Mouse (Mus musculus) stomach, embryonic 15.5 days (tissue): ENCODE measurements around the gene Smc6. TPM values are rescaled to one million over a fixed set of nuclear protein-coding genes. Genes with fewer than 3 reads are reported as not detected.

ENCODE experiments used
- ATAC-seq: fragments of 200-750 bp; cut with Nextera tagmentation; 2 replicates; pipeline ENCODE4 v1.8.0; 2017; ENCODE audit warnings: low read depth, moderate number of reproducible peaks, moderate TSS enrichment; ENCODE audit not compliant: insufficient read depth, low FRiP score
- H3K27ac ChIP-seq: fragments of 300-500 bp; sonication (generic); 2 replicates; pipeline ENCODE4 v1.5.1; 2015; ENCODE audit warnings: mild to moderate bottlenecking, inconsistent platforms
- H3K27me3 ChIP-seq: fragments of 300-500 bp; sonication (generic); replicated peaks from 2 replicates; pipeline ENCODE4 v1.6.1; 2015; ENCODE audit warnings: inconsistent platforms
- H3K36me3 ChIP-seq: fragments of 300-500 bp; sonication (generic); 2 replicates; pipeline ENCODE4 v1.6.1; 2015; ENCODE audit warnings: inconsistent platforms
- H3K4me1 ChIP-seq: fragments of 300-500 bp; sonication (generic); 2 replicates; pipeline ENCODE4 v1.6.1; 2015; ENCODE audit warnings: inconsistent platforms
- H3K4me2 ChIP-seq: fragments of 300-500 bp; sonication (generic); 2 replicates; pipeline ENCODE4 v1.6.1; 2015; ENCODE audit warnings: mild to moderate bottlenecking, inconsistent platforms
- H3K4me3 ChIP-seq: fragments of 300-500 bp; sonication (generic); replicated peaks from 2 replicates; pipeline ENCODE4 v1.5.1; 2015; ENCODE audit warnings: inconsistent platforms
- H3K9ac ChIP-seq: fragments of 300-500 bp; sonication (generic); 2 replicates; pipeline ENCODE4 v1.6.1; 2015; ENCODE audit warnings: inconsistent platforms
- H3K9me3 ChIP-seq: fragments of 300-500 bp; sonication (generic); 2 replicates; pipeline ENCODE4 v1.6.1; 2016; ENCODE audit warnings: inconsistent platforms
- whole genome bisulfite sequencing: fragments of 180-500 bp; shearing (Covaris S2); methylation state at CpG from one replicate; pipeline ENCODE4 v1.1.7; 2015; 5-methylcytosine and 5-hydroxymethylcytosine counted together
- microRNA-seq: library from miRNA; unstranded; fragments of <30 nt; microRNA quantifications from one replicate; pipeline ENCODE4, GENCODE M21; 2016
- polyA plus RNA-seq: library from polyadenylated mRNA; unstranded; fragments of >200 nt; fragmentation: Nextera tagmentation; extraction: Ambion mirVana; gene quantifications from 2 replicates; pipeline ENCODE4 v1.2.1, GENCODE M21; 2015

Gene Smc6
- polyA plus RNA-seq, 1 experiment from 2014 or later: 141 TPM

- WGBS: 44% methylated on average over 5 of the region's 5 CpGs
- Histone ChIP-seq H3K9me3 (no peaks in the 10 kb centered on the region), H3K27me3 (no peaks in the 10 kb centered on the region), H3K36me3 (no peaks in the 10 kb centered on the region), H3K4me2 (no peak overlapping the region), H3K4me1 (no peaks in the 10 kb centered on the region), H3K4me3 (no peak overlapping the region), H3K9ac (no peak overlapping the region), H3K27ac (no peak overlapping the region)
- no peak for ATAC-seq
These were observed 84.2 kb downstream of the Smc6 start for GRCm38 (mm10) chr12:11349870-11350269.

- no peak overlapping the region for H3K4me2 ChIP-seq
- no peaks in the 10 kb centered on the region for H3K9me3 ChIP-seq
- H3K27ac ChIP-seq: no peak overlapping the region
- WGBS: 26% methylated on average over 5 of the region's 5 CpGs
- no peaks in the 10 kb centered on the region for H3K36me3 ChIP-seq
- no peak for ATAC-seq
- H3K9ac ChIP-seq: no peak overlapping the region
- no peaks in the 10 kb centered on the region for H3K4me1 ChIP-seq
- H3K4me3 ChIP-seq: no peak overlapping the region
- no peaks in the 10 kb centered on the region for H3K27me3 ChIP-seq
These were observed 85.2 kb downstream of the Smc6 start for GRCm38 (mm10) chr12:11350895-11351294.

GRCm38 (mm10) chr12:11362435-11362834, 96.7 kb downstream of the Smc6 start:
- no peak for ATAC-seq
- 89% methylated on average over 6 of the region's 6 CpGs for WGBS
- H3K36me3 ChIP-seq: no peaks in the 10 kb centered on the region
- no peaks in the 10 kb centered on the region for H3K9me3 ChIP-seq
- no peak overlapping the region for H3K9ac ChIP-seq
- no peak overlapping the region for H3K4me3 ChIP-seq
- H3K4me1 ChIP-seq: no peaks in the 10 kb centered on the region
- no peaks in the 10 kb centered on the region for H3K27me3 ChIP-seq
- no peak overlapping the region for H3K27ac ChIP-seq
- H3K4me2 ChIP-seq: no peak overlapping the region

- no peak overlapping the region for H3K4me3 ChIP-seq
- H3K4me1 ChIP-seq: no peaks in the 10 kb centered on the region
- no peak overlapping the region for H3K9ac ChIP-seq
- no peaks in the 10 kb centered on the region for H3K9me3 ChIP-seq
- ATAC-seq: no peak
- H3K27ac ChIP-seq: no peak overlapping the region
- WGBS: 55% methylated on average over 6 of the region's 6 CpGs
- no peaks in the 10 kb centered on the region for H3K36me3 ChIP-seq
- H3K4me2 ChIP-seq: no peak overlapping the region
- H3K27me3 ChIP-seq: no peaks in the 10 kb centered on the region
These were observed 99.2 kb downstream of the Smc6 start for GRCm38 (mm10) chr12:11364870-11365269.

- Histone ChIP-seq H3K4me2 (no peak overlapping the region), H3K36me3 (no peaks in the 10 kb centered on the region), H3K4me3 (no peak overlapping the region), H3K9me3 (no peaks in the 10 kb centered on the region), H3K27me3 (no peaks in the 10 kb centered on the region), H3K27ac (no peak overlapping the region), H3K9ac (no peak overlapping the region), H3K4me1 (no peaks in the 10 kb centered on the region)
- ATAC-seq: no peak
- WGBS: 40% methylated on average over 3 of the region's 3 CpGs
These were observed 101.5 kb downstream of the Smc6 start for GRCm38 (mm10) chr12:11367099-11367765.

Small RNA genes lying within 50 kb of the gene (microRNA-seq; reads per million reads assigned to microRNA genes)
- not detected for gene Mir7675

Other genes with a start within 250 kb of the Smc6 start
- 8.8 and 8.9 TPM in 2 replicates for gene Kcns3, start 114.8 kb upstream of the Smc6 start, polyA plus RNA-seq
- gene Msgn1, start 56.9 kb upstream of the Smc6 start, polyA plus RNA-seq: not detected in 2 replicates
- gene Gen1, start 85 bp upstream of the Smc6 start, polyA plus RNA-seq: 7.8 and 8.4 TPM in 2 replicates
- gene Vsnl1, start 170.7 kb downstream of the Smc6 start, polyA plus RNA-seq: 0.88 and 0.92 TPM in 2 replicates
- 0.26 and 0.34 TPM in 2 replicates for gene Rad51ap2, start 190.2 kb downstream of the Smc6 start, polyA plus RNA-seq